Mouse (Mus musculus) forebrain, embryonic 12.5 days (tissue): ENCODE data around the gene Acsm3. TPM values are rescaled to one million over a fixed set of nuclear protein-coding genes. Genes with fewer than 3 reads are reported as not detected.
A peak's percentile ranks its signal among the peaks of the same experiment; 100 is the strongest.
"Not testable (repeated sequence)": the region's sequence is repeated elsewhere in the genome, so short reads cannot be mapped to it uniquely, and the experiment has no call there.

Experiments used
- ATAC-seq: fragments of 200-750 bp; cut with Nextera tagmentation; 2 replicates; pipeline ENCODE4 v1.8.0; 2017; ENCODE audit warnings: moderate TSS enrichment; ENCODE audit not compliant: low FRiP score
- H3K27ac ChIP-seq: fragments of 300-500 bp; sonication (generic); 2 replicates; pipeline ENCODE4 v1.5.1; 2016; ENCODE audit warnings: mild to moderate bottlenecking
- H3K27me3 ChIP-seq: fragments of 300-500 bp; sonication (generic); 2 replicates; pipeline ENCODE4 v1.6.1; 2016; ENCODE audit warnings: mild to moderate bottlenecking
- H3K36me3 ChIP-seq: fragments of 300-500 bp; sonication (generic); replicated peaks from 2 replicates; pipeline ENCODE4 v1.6.1; 2016; ENCODE audit warnings: mild to moderate bottlenecking
- H3K4me1 ChIP-seq: fragments of 300-500 bp; sonication (generic); 2 replicates; pipeline ENCODE4 v1.6.1; 2016
- H3K4me2 ChIP-seq: fragments of 300-500 bp; sonication (generic); 2 replicates; pipeline ENCODE4 v1.6.1; 2016; ENCODE audit warnings: mild to moderate bottlenecking, moderate library complexity
- H3K4me3 ChIP-seq: fragments of 300-500 bp; sonication (generic); replicated peaks from 2 replicates; pipeline ENCODE4 v1.5.1; 2016; ENCODE audit warnings: mild to moderate bottlenecking
- H3K9ac ChIP-seq: fragments of 300-500 bp; sonication (generic); 2 replicates; pipeline ENCODE4 v1.6.1; 2016; ENCODE audit warnings: mild to moderate bottlenecking
- H3K9me3 ChIP-seq: fragments of 300-500 bp; sonication (generic); 2 replicates; pipeline ENCODE4 v1.6.1; 2016
- WGBS: fragments of 180-500 bp; shearing (Covaris S2); methylation state at CpG from one replicate; pipeline ENCODE4 v1.1.7; 2016; 5-methylcytosine and 5-hydroxymethylcytosine counted together
- polyA plus RNA-seq: library from polyadenylated mRNA; unstranded; fragments of >200 nt; fragmentation: Nextera tagmentation; extraction: Ambion mirVana; gene quantifications from 2 replicates; pipeline ENCODE4 v1.2.1, GENCODE M21; 2016

Acsm3 gene
- polyA plus RNA-seq, result 0.15 and 0.22 TPM in 2 replicates

GRCm38 (mm10) chr7:119760527-119760951 is at the start of gene Acsm3:
TSS of gene Acsm3 (plus strand) at chr7:119760923.
- Histone ChIP-seq H3K4me2 (no peak within 1 kb of the TSS), H3K27me3 (no peaks in the 10 kb centered on the region), H3K27ac (no peak within 1 kb of the TSS), H3K4me3 (no peak within 1 kb of the TSS), H3K36me3 (no peaks in the 10 kb centered on the region), H3K4me1 (no peaks in the 10 kb centered on the region), H3K9ac (no peak within 1 kb of the TSS), H3K9me3 (no peaks in the 10 kb centered on the region)
- no peak for ATAC-seq
- 88% methylated on average over 11 of the region's 11 CpGs for WGBS

DNA sequence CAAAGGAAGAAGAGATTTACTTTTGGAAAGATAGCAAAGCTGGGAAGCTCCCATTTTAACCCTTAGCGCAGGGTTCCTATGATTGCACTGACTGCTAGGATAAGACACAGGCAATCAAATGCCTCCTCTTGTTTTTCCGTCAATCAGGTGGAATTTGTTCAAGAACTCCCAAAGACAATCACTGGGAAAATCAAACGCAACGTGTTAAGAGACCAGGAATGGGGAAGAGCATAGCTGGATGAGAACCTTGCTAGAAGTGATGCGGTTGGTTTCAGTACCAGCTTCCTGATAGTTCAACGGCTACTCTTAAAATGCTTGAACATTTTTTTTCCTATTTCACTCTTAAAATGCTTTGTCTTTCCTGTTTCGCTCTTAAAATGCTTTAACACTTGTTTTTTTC is 46.6 kb upstream of the Acsm3 start:
- Histone ChIP-seq H3K36me3 (peaks cover 39% of the 10 kb centered on the region), H3K4me2 (no peak overlapping the region), H3K4me1 (peaks cover 4% of the 10 kb centered on the region; the same call in 1 of the 2 replicates), H3K9ac (no peak overlapping the region), H3K27ac (no peak overlapping the region), H3K4me3 (no peak overlapping the region), H3K9me3 (no peaks in the 10 kb centered on the region), H3K27me3 (no peaks in the 10 kb centered on the region)
- WGBS, result 91% methylated on average over 7 of the region's 7 CpGs
- ATAC-seq, result no peak

DNA sequence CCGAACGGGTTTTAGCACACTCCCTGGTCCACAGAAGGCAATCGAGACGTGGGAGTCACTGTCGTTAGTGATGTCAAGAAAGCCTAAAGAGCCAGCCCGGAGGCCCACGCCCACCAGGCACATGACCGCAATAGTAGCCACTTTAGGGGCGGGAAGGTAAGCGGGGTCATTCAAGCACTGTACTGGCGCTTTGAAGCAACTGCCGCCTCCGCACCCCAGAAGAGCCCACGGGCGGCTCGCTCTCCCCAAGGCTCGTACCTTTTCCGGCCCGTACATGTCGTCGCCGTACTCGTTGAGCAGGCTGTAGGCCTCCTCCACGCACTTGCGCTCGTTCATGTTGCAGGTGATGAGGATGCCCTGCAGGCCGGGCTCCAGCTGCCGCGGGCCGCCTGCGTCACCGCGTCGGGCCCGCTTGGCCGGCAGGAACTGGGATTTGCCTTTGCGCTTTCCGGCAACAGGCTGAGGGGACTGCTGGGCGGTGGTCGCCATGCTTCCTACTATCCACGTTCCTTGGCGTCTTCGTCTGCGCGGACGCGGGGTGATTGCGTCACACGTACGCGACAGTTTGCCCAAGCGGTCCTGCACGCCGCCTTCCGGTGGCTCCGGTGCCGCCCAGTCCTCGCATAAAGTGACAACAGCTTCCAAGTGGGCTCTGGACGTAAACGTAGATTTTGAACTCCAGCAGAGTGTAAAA is 40.3 kb upstream of the Acsm3 start, which contains the start of gene Thumpd1:
Thumpd1 (minus strand) TSS at position 546 of the 694 bp plus-strand sequence.
- Histone ChIP-seq H3K9me3 (no peaks in the 10 kb centered on the region), H3K27me3 (0 out of 2 replicates have a peak, but pooled peaks cover 8% of the 10 kb centered on the region), H3K4me1 (peaks cover 20% of the 10 kb centered on the region), H3K4me2 (peak within 1 kb of the TSS; percentile 80), H3K9ac (peak within 1 kb of the TSS; percentile 78), H3K36me3 (peaks cover 35% of the 10 kb centered on the region), H3K4me3 (peak within 1 kb of the TSS; percentile 94), H3K27ac (peak within 1 kb of the TSS; percentile 61; the same call in 1 of the 2 replicates)
- peak; percentile 97 for ATAC-seq
- WGBS, result under 1% methylated on average over 60 of the region's 60 CpGs

- 0 out of 2 replicates have a peak, but pooled peaks cover 8% of the 10 kb centered on the region for H3K27me3 ChIP-seq
- peaks cover 30% of the 10 kb centered on the region for H3K36me3 ChIP-seq
- ATAC-seq, result peak; percentile 57; the same call in 1 of the 2 replicates
- peak overlapping the region; percentile 78; the same call in 1 of the 2 replicates for H3K9ac ChIP-seq
- 0 out of 2 replicates have a peak overlapping the region, but pooled peaks have one; percentile 61 for H3K27ac ChIP-seq
- H3K4me3 ChIP-seq, result peak overlapping the region; percentile 94
- 14% methylated on average over 8 of the region's 8 CpGs for WGBS
- no peaks in the 10 kb centered on the region for H3K9me3 ChIP-seq
- peaks cover 20% of the 10 kb centered on the region for H3K4me1 ChIP-seq
- H3K4me2 ChIP-seq, result peak overlapping the region; percentile 80
These were observed 39.8 kb upstream of the Acsm3 start for GRCm38 (mm10) chr7:119720947-119721310.

DNA sequence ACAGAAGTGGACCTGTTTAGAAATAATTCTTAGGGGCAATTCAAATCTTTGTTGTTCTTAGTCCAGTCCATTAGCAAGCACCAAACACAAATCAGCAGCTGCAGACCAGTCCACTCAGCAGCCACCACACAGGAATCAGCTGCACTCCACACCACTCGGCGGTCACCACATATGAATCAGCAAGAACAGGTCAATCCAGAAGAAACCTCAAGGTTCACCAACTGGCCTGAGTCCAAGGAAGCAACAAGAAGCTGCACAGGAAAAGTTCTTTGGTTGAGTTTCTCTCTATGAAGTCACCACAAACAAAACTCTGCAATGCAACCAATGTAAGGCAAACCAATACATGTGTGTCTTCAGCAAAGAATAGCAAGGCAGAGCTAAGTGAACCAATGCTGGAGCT is 33.1 kb upstream of the Acsm3 start:
- ATAC-seq, result no peak
- WGBS, result 83% methylated on average over 2 of the region's 2 CpGs
- Histone ChIP-seq H3K4me3 (no peak overlapping the region), H3K27ac (no peak overlapping the region), H3K36me3 (no peaks in the 10 kb centered on the region), H3K9me3 (no peaks in the 10 kb centered on the region), H3K4me1 (no peaks in the 10 kb centered on the region), H3K27me3 (0 out of 2 replicates have a peak, but pooled peaks cover 8% of the 10 kb centered on the region), H3K9ac (no peak overlapping the region), H3K4me2 (no peak overlapping the region)

DNA sequence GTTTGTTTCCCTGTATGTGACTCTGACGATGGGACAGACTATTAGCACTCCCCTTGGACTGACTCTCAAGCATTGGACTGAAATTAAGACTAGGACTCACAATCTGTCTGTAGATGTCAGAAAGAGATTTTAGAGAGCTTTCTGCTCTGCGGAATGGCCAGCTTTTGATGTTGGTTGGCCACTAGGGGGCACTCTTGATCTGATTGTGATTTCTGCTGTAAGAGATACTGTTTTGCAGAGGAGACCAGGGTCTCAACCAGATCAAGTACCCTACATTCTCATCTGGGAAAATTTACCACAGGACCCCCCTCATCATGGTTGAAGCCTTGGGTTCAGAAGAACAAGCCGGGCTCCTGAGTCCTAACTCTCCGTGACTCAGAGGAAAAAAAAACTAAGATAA is 29.5 kb upstream of the Acsm3 start:
- H3K36me3 ChIP-seq, H3K4me3 ChIP-seq, H3K27ac ChIP-seq, H3K27me3 ChIP-seq, H3K4me1 ChIP-seq, H3K9ac ChIP-seq, H3K4me2 ChIP-seq, ATAC-seq, H3K9me3 ChIP-seq: not testable (repeated sequence)
- 88% methylated on average over 4 of the region's 4 CpGs for WGBS

GRCm38 (mm10) chr7:119738877-119739276 is 21.8 kb upstream of the Acsm3 start:
- Histone ChIP-seq H3K9me3 (0 out of 2 replicates have a peak, but pooled peaks cover 3% of the 10 kb centered on the region), H3K9ac (no peak overlapping the region), H3K4me2 (no peak overlapping the region), H3K27me3 (no peaks in the 10 kb centered on the region), H3K4me1 (no peaks in the 10 kb centered on the region), H3K4me3 (no peak overlapping the region), H3K27ac (no peak overlapping the region), H3K36me3 (no peaks in the 10 kb centered on the region)
- 87% methylated on average over 2 of the region's 2 CpGs for WGBS
- ATAC-seq, result no peak

DNA sequence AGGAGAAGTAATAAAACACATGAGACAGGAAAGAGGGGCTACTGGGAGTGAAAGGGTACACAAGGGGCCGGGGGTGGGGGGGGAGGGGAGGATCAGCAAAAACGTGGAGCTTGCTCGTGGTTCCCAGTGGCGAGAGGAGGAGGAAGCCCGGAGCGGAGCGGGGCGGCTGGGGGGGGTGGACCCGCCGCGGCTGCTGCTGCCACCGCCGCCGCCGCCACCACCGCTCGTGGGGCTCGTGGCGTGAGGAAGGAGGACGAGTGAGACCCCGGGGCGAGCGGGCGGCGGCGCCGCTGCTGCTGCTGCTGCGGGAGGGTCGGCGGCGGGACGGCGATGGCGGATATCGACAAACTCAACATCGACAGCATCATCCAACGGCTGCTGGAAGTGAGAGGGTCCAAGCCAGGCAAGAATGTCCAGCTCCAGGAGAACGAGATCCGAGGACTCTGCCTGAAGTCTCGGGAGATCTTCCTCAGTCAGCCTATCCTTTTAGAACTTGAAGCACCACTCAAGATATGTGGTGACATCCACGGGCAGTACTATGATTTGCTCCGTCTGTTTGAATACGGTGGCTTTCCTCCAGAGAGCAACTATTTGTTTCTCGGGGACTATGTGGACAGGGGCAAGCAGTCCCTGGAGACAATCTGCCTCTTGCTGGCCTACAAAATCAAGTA is 20.8 kb upstream of the Acsm3 start:
- not testable (repeated sequence) for H3K4me1 ChIP-seq, H3K27me3 ChIP-seq, H3K9me3 ChIP-seq, H3K27ac ChIP-seq, H3K36me3 ChIP-seq
- H3K9ac ChIP-seq, result peak overlapping the region; percentile 44; the same call in 1 of the 2 replicates
- ATAC-seq, result peak; percentile 67
- peak overlapping the region; percentile 50 for H3K4me2 ChIP-seq
- peak overlapping the region; percentile 40 for H3K4me3 ChIP-seq
- WGBS, result 4% methylated on average over 33 of the region's 44 CpGs

DNA sequence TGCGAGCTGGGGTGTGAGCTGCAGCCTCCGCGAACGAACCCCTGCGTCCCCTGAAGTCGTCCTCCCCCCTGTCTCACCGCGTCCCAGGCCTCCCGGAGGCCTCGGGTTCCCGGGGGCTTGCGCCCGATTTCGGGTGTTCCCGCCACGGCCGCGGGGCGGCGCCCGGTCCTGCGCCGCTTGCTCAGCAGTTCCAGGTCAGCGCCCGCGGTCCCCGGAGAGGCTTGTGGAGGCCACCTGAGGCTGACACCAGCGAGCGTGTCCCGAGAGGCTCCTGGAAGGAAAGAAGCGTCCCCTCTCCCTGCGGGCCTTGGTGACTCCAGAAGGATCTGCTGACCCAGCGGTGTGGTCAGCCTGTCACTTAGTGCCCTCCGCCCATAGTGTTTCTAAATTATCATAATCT is 16.4 kb upstream of the Acsm3 start:
- no peak for ATAC-seq
- Histone ChIP-seq H3K27me3 (no peaks in the 10 kb centered on the region), H3K27ac (no peak overlapping the region), H3K9me3 (no peaks in the 10 kb centered on the region), H3K4me2 (peak overlapping the region; percentile 45), H3K9ac (no peak overlapping the region), H3K4me1 (peaks cover 7% of the 10 kb centered on the region), H3K4me3 (peak overlapping the region; percentile 10), H3K36me3 (no peaks in the 10 kb centered on the region)
- 7% methylated on average over 34 of the region's 34 CpGs for WGBS

DNA sequence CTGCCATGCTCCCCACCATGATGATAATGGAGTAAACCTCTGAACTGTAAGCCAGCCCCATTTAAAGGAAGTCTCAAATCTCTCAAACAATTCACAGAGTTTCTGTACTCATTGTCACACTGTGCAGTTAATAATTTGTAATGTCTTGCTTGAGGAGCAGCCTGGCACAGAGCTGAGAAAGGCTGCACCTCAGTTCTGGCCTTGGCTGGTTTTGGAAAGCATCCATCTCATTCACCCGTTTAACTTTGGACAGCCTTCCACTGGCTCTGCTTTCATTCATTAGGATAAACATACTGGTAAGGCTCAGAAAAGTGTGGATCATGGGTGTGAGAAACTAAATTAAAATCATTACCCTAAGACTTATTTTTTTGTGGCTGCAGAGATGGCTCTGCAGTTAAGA is 14.9 kb upstream of the Acsm3 start:
- peaks cover 7% of the 10 kb centered on the region for H3K4me1 ChIP-seq
- no peaks in the 10 kb centered on the region for H3K36me3 ChIP-seq
- no peaks in the 10 kb centered on the region for H3K9me3 ChIP-seq
- H3K4me3 ChIP-seq, result no peak overlapping the region
- ATAC-seq, result no peak
- no peaks in the 10 kb centered on the region for H3K27me3 ChIP-seq
- no peak overlapping the region for H3K9ac ChIP-seq
- WGBS, result 97% methylated on average over 1 of the region's 1 CpGs
- H3K27ac ChIP-seq, result no peak overlapping the region
- H3K4me2 ChIP-seq, result no peak overlapping the region

DNA sequence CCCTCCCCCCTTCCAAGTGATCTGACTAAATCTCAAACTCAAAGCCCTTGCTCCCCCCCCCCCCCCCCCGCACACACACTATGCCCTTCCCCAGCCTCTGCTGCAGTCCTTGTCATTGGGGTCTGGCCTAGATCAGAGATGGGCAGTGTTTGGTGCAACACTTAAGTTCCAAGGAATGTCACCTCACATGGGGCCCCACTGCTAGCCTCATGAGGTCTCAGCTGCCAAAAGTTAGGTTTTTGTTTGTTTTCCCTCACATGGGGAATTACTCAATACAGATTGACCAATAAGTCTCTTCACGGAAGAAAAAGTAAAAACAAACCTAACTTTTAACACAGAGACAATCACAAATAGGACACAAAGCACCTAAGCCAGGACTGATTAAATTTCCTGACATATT is 12.0 kb upstream of the Acsm3 start:
- H3K36me3 ChIP-seq, result no peaks in the 10 kb centered on the region
- H3K27ac ChIP-seq, result no peak overlapping the region
- H3K4me2 ChIP-seq, result no peak overlapping the region
- peaks cover 7% of the 10 kb centered on the region for H3K4me1 ChIP-seq
- no peaks in the 10 kb centered on the region for H3K9me3 ChIP-seq
- H3K9ac ChIP-seq, result no peak overlapping the region
- H3K27me3 ChIP-seq, result no peaks in the 10 kb centered on the region
- no peak overlapping the region for H3K4me3 ChIP-seq
- no peak for ATAC-seq
- 83% methylated on average over 1 of the region's 2 CpGs for WGBS

- no peak overlapping the region for H3K27ac ChIP-seq
- no peak overlapping the region for H3K4me2 ChIP-seq
- H3K36me3 ChIP-seq, result no peaks in the 10 kb centered on the region
- H3K27me3 ChIP-seq, result no peaks in the 10 kb centered on the region
- 69% methylated on average over 2 of the region's 2 CpGs for WGBS
- H3K4me3 ChIP-seq, result no peak overlapping the region
- H3K9me3 ChIP-seq, result no peaks in the 10 kb centered on the region
- ATAC-seq, result no peak
- H3K9ac ChIP-seq, result no peak overlapping the region
- H3K4me1 ChIP-seq, result no peaks in the 10 kb centered on the region
These were observed 10.8 kb upstream of the Acsm3 start for GRCm38 (mm10) chr7:119749942-119750341.
